Mouse (Mus musculus): ENCODE data around the gene Sult2b1.

Sult2b1 gene

DNA sequence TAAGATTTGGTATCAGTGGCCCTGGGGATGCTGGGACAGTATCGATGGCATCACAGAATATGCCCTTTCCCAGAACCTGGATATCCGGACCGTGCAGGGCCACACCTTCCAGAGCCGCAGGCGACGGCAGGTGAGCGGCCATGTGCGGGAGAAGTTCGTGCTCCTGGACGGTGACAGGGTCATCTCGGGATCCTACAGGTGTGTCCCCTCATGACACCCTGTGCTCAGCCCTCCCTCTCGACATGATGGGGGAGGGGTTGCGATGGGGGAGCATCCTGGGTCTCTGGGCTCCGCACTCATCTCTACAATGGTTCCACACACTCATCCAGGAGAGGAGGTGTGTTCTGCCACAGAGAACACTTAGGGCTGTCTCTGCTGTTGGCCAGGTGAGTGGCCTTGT is 60.7 kb downstream of the Sult2b1 start:
- DNase-seq = no peak

DNA sequence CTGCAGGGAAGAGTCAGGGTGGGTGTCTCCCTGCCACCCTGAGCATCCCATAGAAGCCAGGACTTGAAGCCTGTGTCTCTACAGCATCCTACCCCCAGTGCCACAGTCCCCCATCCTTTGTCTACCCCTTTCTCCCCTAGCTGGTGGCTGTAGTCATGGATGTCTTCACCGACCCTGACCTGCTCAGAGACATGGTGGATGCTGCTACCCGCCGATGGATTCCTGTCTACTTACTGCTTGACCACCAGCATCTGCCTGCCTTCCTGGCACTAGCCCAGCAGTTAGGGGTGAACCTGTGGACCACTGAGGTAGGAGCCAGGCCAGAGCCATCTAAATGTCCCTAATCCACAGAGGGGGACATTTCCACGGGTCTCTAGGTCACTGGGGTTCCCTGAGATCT is 61.2 kb downstream of the Sult2b1 start:
- DNase-seq = no peak

DNA sequence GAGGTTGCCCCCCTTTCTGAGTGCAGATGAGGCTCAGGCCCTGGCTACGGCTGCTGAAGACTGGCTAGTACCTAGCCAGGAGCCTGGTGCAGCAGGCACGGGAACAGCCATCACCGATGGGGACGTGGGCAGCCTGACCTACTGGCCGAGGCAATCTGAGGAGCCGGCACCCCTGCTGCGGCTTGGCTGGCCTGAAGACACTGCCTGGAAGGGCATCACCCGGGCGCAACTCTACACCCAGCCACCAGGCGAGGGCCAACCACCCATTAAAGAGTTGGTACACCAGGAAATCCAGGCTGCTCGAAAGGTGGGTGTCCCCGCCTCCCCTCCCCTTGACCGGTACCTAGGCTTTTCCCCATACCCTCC is 62.1 kb downstream of the Sult2b1 start:
- no peak for DNase-seq

DNA sequence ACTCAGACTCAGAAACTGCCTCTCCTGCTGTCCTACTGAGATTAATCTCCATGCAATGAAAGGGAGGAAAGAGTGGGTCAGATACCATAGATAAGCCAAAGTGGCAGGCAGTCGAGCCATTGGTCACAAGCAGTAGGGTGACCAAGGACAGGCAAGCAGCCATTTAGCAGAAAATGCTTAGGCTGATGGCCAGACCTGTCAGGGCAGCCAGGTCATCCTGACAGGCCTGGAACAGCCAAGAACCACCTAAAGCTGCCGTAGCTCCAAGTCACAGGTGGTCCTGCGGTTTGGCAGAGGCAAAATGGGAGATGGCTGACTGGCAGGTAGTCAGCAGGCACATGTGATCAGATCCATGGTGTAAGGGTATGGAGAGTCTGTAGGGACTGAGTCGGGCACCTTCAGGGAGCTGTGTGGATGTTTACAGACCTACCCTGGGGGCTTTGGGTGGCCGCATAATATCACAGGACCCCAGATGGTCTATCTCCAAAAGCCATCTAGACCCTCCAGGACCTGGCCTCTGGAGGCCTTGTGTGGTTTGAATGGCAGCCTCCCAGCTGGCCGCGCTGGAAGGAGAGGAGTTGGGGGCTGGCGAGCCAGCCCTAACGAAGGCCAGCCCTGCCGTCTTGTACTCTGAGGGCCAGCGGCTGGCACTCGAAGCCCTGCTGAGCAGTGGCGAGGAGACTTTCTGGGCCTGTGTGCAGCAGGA is 62.7 kb downstream of the Sult2b1 start:
- no peak for DNase-seq

DNA sequence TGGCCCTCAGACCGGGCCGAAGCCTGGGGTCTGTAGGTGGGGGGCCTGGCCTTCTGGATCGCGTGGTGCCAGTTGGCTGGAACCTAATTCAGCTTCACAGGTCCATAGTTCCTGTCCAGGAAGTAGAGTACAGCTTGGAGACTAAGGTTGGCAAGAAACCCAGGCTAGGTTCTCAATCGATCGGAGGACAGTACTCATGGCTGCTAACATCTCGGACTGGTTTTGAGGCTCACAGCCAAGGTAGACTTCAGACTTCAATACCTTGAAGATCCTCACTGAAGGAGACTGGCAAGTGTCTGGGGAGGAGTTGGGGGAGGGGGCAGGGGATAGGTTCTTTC is 63.3 kb downstream of the Sult2b1 start:
- DNase-seq = no peak

DNA sequence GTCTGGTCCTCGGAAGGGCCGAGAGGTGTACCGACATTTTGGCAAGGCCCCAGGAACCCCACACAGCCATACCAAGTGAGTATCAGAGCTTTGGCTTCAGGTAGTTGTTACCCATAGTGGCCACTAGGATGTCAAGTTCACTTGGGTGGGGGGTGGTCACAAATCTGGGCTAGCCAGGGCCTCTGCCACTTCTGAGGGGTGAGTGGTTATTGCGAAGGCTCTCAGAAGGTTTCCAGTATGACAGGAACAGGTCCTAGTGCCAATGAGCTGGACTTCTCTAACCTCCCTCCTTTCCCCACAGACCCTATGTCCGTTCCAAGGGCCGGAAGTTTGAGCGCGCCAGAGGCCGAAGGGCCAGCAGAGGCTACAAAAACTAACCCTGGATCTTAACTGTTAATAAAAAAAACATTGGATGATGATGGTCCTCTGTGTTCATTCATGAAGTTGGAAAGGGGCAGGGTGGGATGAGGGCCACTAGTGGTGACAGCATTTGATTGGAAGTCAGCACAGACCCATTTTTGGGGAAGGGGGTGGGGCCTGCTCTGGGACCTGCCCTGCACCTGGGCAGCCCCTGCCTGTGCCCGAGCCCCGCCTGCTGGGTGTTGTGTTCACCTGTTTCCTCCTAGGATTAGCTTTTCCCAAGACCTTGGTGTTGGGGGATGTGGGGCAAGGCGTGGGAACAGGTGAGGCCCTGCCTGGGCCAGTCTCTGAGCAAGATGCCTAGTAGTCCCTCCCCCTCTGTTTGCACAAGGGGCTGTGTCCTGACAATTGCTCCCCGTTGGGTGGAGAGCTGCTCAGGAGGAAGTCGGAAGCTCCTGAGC is 63.8 kb downstream of the Sult2b1 start, which contains the start of gene Fam83e:
Gene Fam83e (plus strand): TSS at position 800 of the 821 bp plus-strand sequence.
- no peak for DNase-seq

DNA sequence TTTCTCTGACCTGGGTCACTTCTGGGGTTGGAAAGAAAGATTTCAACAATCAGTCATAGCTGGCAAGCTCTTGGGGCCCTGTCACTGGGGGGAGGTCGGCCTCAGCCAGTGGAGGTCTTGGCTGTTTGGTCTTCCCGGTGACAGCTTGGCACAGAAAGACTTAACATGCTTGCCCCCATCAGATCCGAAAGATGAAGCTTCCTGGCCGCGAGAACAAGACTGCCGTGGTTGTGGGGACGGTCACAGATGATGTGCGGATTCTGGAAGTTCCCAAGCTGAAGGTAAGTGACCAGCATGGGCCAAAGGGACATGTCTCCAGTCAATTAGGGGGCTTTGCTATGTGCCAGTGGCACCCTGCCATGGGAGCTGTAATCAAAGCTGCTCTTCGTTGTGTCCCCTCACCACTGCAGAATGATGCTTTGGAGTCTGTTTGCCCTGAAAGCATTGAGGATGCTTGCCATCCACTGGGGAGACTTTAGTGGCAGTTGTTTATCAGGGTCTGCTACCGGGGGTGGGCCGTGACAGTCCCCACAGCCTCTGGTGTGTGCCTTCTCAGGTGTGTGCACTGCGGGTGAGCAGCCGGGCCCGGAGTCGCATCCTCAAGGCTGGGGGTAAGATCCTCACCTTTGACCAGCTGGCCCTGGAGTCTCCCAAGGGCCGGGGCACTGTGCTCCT is 64.6 kb downstream of the Sult2b1 start:
- DNase-seq = no peak

DNA sequence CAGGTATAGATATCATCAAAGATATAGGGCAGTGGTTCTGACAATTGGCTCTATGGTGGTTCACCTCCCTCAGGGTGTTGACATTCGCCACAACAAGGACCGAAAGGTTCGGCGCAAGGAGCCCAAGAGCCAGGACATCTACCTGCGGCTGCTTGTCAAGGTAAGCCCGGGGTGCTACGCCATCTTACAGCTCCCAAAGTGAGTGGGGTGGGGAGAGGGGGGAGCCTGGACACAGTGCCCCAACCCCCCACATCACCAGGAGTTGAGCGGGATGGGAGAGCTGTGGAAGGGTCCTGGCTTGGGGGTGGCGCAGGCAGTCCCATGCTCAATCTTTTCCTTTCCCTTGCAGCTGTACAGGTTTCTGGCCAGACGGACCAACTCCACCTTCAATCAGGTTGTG is 65.3 kb downstream of the Sult2b1 start:
- no peak for DNase-seq

DNA sequence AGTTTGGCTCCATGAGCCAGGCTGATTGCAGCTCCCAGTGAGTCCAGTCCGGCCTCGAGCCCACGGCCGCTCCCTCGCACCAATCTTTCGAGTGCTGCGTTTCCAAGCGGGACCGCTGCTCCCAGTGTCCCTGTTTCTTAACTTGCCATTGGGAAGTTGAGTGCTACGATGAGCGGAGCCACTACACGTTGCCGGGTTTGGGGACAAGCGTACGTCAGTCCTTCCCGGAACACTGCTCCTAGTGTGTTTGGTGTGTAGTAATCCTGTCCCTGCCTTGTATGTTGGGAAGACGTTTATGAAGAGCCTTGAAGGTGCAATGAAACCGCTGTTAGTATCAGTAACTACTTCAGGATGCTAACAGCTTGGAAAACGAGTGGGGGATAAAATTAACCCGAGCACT is 66.1 kb downstream of the Sult2b1 start:
- no peak for DNase-seq

DNA sequence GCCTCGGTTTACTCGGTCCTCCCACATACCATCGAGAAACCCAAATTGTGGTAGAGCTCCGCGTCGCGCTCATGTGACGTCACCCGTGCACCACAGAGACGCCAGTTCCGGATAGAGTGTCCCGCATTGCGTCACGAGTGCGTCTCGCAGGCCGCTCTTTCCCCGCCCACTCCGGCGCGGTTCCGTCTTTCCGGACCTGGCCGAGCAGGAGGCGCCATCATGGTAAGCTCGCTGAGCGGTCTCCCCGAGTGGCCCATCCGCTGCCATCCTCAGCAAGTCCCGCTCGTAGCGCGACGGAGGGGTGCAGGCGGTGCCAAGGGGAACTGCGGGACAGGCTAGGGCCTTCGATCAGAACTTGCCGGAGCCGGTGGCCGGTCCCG is 66.6 kb downstream of the Sult2b1 start, which contains the start of gene Sphk2:
Gene Sphk2 (minus strand): TSS at position 85 of the 380 bp plus-strand sequence.
- peak; percentile 98 for DNase-seq

DNA sequence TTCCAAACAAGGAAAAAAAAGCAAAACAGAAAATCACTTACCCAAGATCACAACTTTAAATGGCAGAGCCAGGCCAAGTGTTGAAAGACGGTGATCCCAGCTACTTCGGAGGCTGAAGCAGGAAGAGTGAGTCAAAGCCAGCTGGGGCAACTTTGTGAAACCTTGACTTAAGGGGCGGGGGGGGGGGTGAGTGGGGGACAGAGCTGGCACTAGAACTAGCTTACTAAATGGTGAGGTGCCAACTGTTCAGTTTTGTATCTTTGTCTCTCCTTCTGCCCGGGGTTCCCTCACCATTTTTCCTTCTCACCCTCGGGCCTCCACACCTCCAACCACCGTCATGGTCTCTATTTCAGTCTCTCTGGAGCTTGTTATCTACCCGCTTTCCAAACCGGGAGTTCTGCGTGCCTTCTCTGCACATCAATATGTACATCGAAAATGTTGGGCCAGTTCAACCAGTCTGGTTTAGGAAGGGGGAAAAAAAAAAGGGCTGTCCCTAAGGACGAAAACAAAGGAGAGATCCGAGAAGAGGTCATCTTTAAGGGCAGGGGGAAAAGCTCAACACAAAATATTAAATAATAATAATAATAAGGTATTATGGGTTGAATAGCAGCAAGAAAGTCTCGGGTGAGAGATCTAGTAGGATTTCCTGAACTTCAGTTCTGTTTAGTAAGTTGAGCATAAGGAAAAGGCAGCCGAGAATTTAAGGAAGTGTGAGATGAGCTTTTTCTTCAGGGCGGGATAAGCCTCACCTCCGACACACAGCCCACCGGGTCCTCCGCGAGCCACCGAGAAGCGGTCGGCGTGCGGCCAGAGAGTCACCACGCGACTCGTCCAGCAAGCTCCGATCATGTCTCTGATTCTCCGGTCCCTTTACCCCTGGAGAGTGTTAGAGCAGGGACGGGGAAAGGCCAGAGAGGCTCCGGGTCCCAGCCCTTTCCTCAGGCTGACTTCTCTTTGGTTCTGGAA is 67.2 kb downstream of the Sult2b1 start:
- DNase-seq = no peak

DNA sequence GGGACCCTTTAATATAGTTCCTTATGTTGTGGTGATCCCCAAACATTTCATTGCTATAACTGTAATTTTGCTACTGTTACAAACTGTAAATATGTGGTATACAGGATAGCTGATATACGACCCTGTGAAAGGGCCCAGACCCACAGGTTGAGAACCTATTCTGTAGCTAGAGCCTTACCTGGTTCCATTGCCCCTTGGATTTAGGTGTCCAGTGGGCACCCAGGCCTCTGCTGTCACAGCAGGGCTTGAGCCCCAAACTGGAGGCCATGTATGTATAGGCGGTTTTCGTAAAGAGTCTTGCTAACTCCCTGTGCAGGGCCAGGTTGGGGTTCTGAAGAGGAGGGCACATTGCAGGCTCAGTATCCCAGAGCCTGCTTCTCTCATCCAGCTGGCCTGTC is 68.0 kb downstream of the Sult2b1 start:
- DNase-seq = no peak

DNA sequence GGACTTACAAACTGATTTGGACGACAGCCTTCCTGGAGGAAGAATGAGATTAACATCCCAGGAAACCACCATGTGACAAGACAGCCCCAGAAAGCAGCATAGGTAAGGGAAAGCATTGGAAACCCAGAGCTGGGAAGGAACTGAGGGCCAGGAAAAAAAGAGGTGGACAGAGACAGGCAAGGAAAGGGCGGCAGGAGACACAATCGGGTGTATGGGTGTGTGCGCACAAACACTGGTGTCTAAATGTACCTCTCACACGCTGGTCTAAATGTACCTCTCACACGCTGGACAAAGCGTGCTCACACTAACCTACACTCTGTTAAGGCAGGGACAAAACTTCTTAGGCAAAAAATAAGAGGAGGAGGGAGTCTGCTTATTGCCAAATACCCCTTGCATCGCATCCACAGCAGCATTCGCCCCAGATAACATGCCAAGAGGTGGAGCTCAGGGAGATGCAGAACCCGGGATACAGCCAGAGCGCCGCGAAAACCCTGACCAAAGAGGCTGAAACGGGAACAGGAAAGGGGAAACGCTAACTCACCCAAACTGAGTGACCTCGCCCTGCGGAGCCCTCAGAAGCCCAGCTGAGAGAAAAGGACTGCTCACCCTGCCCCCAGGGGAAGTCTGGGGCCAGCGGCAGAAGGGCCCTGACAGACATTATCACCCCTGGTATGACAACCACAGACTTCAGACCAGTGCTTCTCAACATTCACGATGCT is 68.6 kb downstream of the Sult2b1 start:
- DNase-seq = peak; percentile 48

DNA sequence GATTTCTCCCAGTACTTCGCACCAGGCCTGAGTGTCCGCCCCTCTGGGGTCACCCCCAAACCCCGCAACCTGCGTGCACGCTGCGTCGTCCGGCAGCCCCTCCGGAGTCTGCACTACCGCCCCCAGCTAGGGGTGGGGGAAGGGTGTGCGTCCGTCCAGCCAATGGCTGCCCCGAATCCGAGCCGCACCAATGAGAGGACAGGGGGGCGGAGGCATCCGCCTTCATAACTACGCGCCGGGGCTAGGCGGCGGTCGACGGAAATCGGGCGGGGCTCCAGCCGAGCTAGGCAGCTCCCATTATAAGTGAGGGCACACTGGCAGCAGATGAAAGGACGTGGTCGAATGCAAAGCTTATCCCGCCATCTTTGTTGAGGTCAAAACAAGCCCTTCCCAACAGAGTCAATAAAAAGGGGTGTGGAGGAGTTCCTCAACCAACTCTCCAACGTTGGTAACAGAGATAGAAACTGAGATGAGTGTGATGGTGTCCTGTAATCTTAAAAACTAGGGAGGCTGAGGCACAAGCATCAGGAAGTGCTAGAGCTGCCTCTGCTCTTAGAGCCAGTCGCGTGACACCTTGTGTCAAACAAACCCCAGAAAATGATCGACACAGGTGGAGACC is 69.3 kb downstream of the Sult2b1 start, which contains the start of gene Rpl18:
Gene Rpl18 (plus strand): TSS at position 368 of the 619 bp plus-strand sequence.
- peak; percentile 97 for DNase-seq

DNA sequence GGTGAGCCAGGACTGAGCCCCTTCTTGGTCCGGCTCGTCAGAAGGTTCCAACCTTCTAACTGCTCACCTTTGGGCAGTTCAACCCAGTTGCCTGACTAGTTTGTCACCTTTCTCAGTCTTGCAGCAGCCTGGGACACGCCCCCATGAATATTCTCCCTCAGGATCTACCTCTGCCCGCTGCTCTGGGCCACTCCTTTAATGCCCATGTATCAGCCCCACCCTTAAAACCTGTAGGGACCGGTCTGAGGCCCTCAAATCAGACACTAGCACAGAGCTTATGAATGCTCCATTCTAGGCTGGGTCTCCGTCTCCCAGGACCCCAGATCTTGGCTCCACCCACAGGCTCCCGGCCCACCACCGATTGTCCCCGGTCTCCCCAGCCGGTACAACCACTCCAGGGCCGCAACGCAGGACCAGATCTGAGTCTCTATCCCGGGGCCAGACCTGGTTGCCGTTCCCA is 69.8 kb downstream of the Sult2b1 start:
- peak; percentile 49 for DNase-seq

DNA sequence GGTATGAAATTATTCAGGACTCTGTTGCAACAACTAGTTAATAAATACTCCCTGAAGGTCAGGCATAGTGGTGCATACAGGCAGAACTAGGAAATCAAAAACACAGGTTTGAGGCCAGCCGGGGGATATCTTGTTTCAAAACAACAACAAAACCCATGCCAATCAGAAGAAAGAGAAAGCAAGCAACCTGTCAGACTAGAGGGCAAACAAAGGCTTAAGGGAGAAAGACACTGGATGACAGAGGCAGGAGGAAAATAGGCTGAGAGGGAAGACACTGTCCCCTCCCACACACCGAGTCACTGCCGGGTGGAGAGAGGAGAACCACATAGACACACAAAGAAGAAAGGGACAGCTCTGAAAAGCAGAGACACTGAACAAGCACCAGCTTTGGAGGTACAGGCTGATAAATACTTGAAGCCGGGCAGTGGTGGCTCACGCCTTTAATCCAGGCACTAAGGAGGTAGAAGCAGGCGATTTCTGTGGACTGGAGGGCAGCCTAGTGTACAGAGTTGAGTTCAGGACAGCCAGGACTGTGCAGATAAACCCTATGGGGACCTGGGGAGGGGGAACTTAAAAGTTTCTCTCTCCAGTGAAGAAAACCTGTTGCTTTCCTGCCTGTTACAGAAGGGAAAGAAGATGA is 70.5 kb downstream of the Sult2b1 start:
- DNase-seq = no peak

DNA sequence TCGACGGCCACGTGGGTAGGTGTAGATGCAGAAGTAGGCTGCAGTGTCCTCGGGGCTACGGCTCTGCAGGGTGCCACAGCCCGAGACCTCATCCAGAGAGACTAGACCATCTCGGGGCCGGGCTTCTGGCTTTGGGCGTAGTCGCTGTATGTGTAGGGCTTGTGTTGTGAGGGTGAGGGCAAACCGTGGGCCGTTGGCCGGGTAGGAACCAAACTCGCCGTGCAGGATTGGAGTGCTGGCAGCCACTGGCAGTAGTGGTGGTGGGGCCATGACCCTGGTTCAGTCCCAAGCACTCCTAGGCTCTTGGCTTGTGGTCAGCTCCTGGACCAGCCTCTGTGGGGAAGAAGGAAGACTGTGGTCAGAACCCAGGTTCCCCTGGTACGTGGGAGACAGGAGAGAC is 71.1 kb downstream of the Sult2b1 start:
- DNase-seq = no peak

DNA sequence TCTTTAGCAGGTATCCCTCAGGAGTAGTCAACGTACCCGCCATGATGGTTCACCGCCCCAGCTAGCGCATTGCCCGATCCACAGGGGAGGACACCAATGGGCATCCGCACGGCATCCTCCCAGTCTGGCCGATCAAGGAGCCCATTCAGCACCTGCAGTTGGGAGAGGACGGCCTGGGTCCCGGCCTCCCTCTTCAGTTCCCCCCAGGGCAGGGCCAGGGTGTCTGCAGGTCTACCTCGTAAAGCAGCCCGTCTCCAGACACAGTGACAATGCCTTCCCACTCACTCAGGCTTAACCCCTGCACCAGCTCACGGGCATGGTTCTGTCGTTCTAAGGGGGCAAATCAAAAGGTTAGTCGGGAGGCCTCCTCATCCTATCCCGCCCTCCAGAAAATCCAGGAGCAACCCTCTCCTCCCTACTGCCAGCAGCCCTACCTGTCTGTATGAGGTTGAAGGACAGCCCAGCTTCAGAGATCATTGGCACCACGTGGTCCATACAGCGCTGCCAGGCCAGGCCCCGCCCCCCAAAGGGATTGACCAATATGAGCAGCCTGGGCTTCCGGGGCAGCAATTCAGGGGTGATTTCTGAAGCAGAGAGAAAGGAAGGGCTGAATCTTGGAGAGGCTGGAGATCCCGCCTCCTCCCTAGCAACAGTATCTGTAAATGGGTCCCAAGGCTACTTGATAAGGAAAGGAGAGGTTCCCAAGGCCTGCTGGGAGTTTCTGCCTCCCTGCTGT is 72.3 kb downstream of the Sult2b1 start:
- no peak for DNase-seq

DNA sequence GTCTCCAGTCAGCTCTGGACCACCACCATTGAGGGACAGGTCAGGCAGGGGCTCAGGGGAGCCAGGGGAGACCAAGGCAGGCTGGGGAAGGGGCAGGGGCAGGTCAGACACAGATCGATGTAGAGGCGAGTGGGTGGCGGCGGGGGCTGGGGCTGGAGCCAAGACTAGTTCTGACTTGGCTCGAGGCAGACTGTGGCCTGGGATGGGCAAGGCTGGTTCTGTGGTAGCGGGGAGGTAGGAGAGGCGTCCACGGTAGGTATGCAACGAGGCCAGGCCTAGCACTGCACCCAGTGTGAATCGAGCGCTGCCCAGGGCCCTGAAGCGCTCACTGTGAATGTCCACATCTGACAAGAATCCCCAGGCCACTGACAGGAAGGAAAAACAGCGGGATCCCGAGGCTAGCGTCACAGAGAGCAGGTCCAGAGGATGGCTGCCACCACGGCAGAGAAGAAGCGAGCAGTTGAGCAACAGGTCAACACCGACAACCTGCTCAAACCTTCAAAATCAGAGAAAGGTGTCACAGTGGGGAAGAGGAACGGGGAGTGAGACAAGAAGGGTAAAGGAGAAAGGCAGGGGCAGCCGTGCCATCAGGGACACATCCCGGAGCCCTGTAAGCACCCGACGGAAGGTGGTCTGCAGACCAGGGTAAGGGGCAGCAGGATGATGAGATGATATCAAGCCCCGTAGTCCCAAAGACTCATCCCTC is 73.0 kb downstream of the Sult2b1 start:
- no peak for DNase-seq

All from liver (tissue).